Comparison of ENCODE assay signal across 7 mouse cellular contexts in the genomic region with DNA sequence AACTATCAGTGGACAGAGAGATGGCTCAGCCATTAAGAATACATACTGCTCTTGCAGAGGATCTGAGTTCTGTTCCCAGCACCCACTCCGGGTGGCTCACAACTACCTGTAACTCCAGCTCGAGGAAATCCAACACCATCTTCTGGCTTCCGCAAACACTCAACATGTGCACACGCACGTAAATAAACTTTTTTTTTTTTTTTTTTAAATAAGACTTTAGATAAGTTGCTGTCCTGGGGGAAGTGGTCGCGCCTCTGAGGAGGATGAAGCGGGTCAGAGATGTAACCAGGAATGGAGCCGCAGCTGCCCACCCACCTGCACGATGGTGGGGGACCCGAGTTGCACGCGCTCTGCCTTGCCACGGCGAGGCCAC. TPM values are rescaled to one million over a fixed set of nuclear protein-coding genes. Genes with fewer than 3 reads are reported as not detected.
DNase-seq lines count a peak whose midpoint lies in the region; ATAC-seq and TF ChIP-seq lines count a peak whose summit lies in the region.

No protein-coding gene starts in this region.

- peaks cover 13% of the 10 kb centered on the region for H3K4me1 ChIP-seq in lung, embryonic 16.5 days (replicated peaks; ENCODE audit: control insufficient read depth, insufficient read depth, low read length)
- H3K4me1 ChIP-seq in forebrain, embryonic 10.5 days = peaks cover 22% of the 10 kb centered on the region
- no peaks in the 10 kb centered on the region for H3K4me1 ChIP-seq in limb, embryonic 11.5 days (ENCODE audit: control insufficient read depth, insufficient read depth, low read length)
- peaks cover 2% of the 10 kb centered on the region; the same call in 1 of the 2 replicates for H3K4me1 ChIP-seq in small intestine, adult 2 months (ENCODE audit: control insufficient read depth, insufficient read depth, insufficient read length, low read length)

- H3K27me3 ChIP-seq in lung, embryonic 16.5 days (ENCODE audit: control insufficient read depth, insufficient read depth, low read depth, low read length) = no peaks in the 10 kb centered on the region
- no peaks in the 10 kb centered on the region for H3K27me3 ChIP-seq in forebrain, embryonic 10.5 days (ENCODE audit: poor library complexity, severe bottlenecking)
- H3K27me3 ChIP-seq in limb, embryonic 11.5 days (ENCODE audit: control insufficient read depth, insufficient read depth, low read length) = no peaks in the 10 kb centered on the region
- H3K27me3 ChIP-seq in small intestine, adult 2 months (ENCODE audit: control insufficient read depth, insufficient read depth, low read length) = no peaks in the 10 kb centered on the region

- H3K9me3 ChIP-seq in lung, embryonic 16.5 days (ENCODE audit: control insufficient read depth, low read length) = no peaks in the 10 kb centered on the region
- peaks cover 3% of the 10 kb centered on the region; the same call in 1 of the 2 replicates for H3K9me3 ChIP-seq in forebrain, embryonic 10.5 days
- H3K9me3 ChIP-seq in limb, embryonic 11.5 days (ENCODE audit: control insufficient read depth, low read length) = no peaks in the 10 kb centered on the region

- no peak for DNase-seq in lung, postnatal 36 days
- no peak for DNase-seq in forebrain, embryonic 10.5 days (ENCODE audit: extremely low spot score, low spot score)
- no peak for DNase-seq in limb, embryonic 11.5 days (ENCODE audit: low spot score)
- no peak for DNase-seq in frontal cortex, postnatal 14 days (ENCODE audit: low spot score in 2 of 2)
- no peak for DNase-seq in layer of hippocampus, adult 9-11 months

- no peak overlapping the region for H3K27ac ChIP-seq in lung, embryonic 16.5 days (ENCODE audit: low read length)
- peak overlapping the region; percentile 94 for H3K27ac ChIP-seq in forebrain, embryonic 10.5 days
- H3K27ac ChIP-seq in limb, embryonic 11.5 days (replicated peaks; ENCODE audit: low read depth, low read length) = no peak overlapping the region
- no peak overlapping the region for H3K27ac ChIP-seq in small intestine, adult 2 months (ENCODE audit: insufficient read depth, low read depth, low read length)

- no peak for TF ChIP-seq POLR2A in small intestine, adult 2 months (IDR thresholded peaks at IDR 0.05; ENCODE audit: low read depth, low read length)

- ATAC-seq in lung, embryonic 16.5 days (ENCODE audit: low read depth) = no peak
- no peak; the same call in 1 of the 2 replicates for ATAC-seq in limb, embryonic 11.5 days (ENCODE audit: insufficient number of reproducible peaks, low FRiP score, low TSS enrichment, low read depth)

- no peak for TF ChIP-seq CTCF in small intestine, adult 2 months (IDR thresholded peaks at IDR 0.05; ENCODE audit: extremely low read depth, insufficient read length, insufficient replicate concordance, low read depth, low read length)

- H3K36me3 ChIP-seq in lung, embryonic 16.5 days (ENCODE audit: control insufficient read depth, insufficient read depth, low read length) = no peaks in the 10 kb centered on the region
- H3K36me3 ChIP-seq in forebrain, embryonic 10.5 days (replicated peaks) = peaks cover 24% of the 10 kb centered on the region
- no peaks in the 10 kb centered on the region for H3K36me3 ChIP-seq in limb, embryonic 11.5 days (ENCODE audit: control insufficient read depth, insufficient read depth, low read length)
- H3K36me3 ChIP-seq in small intestine, adult 2 months (ENCODE audit: control insufficient read depth, insufficient read depth, low read length) = no peaks in the 10 kb centered on the region

- peak overlapping the region; percentile 70 for H3K4me3 ChIP-seq in lung, embryonic 16.5 days (ENCODE audit: low read length)
- H3K4me3 ChIP-seq in forebrain, embryonic 10.5 days = peak overlapping the region; percentile 80
- peak overlapping the region; percentile 66 for H3K4me3 ChIP-seq in limb, embryonic 11.5 days (ENCODE audit: low read depth, low read length)
- peak overlapping the region; percentile 78 for H3K4me3 ChIP-seq in small intestine, adult 2 months (ENCODE audit: low read depth, low read length)

- WGBS in lung, embryonic 16.5 days = 10% methylated on average over 15 of the region's 15 CpGs
- 17% methylated on average over 15 of the region's 15 CpGs for WGBS in forebrain, embryonic 10.5 days
- WGBS in limb, embryonic 11.5 days = 15% methylated on average over 15 of the region's 15 CpGs
- 14% methylated on average over 15 of the region's 15 CpGs for WGBS in small intestine, adult 2 months

- peak overlapping the region; percentile 93 for H3K4me2 ChIP-seq in lung, embryonic 16.5 days (ENCODE audit: low read depth, low read length)
- H3K4me2 ChIP-seq in limb, embryonic 11.5 days (ENCODE audit: low read depth, severe bottlenecking) = peak overlapping the region; percentile 73

- H3K9ac ChIP-seq in lung, embryonic 16.5 days (ENCODE audit: low read length) = peak overlapping the region; percentile 79
- peak overlapping the region; percentile 72 for H3K9ac ChIP-seq in limb, embryonic 11.5 days (ENCODE audit: low read length)

RNA-seq across cellular contexts. Expression of a gene that starts 0.3 kb away (rescaled TPM):
- polyA plus RNA-seq in lung, embryonic 16.5 days (2015; fragmentation: Nextera tagmentation; extraction: Ambion mirVana) = 147 and 155 TPM in 2 replicates
- 156 and 164 TPM in 2 replicates for polyA plus RNA-seq in forebrain, embryonic 10.5 days (2016; fragmentation: Nextera tagmentation; extraction: Ambion mirVana)
- 147 and 159 TPM in 2 replicates for polyA plus RNA-seq in limb, embryonic 11.5 days (2014; fragmentation: Nextera tagmentation; extraction: Ambion mirVana)
- polyA plus RNA-seq in small intestine, adult 2 months (2012; rRNA removed) = 0.51 and 0.65 TPM in 2 replicates

RNA-seq across cellular contexts. Expression of a gene that starts 20.6 kb away (rescaled TPM):
- polyA plus RNA-seq in lung, embryonic 16.5 days (2015; fragmentation: Nextera tagmentation; extraction: Ambion mirVana) = 27.1 and 29.2 TPM in 2 replicates
- 24.7 and 27.4 TPM in 2 replicates for polyA plus RNA-seq in forebrain, embryonic 10.5 days (2016; fragmentation: Nextera tagmentation; extraction: Ambion mirVana)
- polyA plus RNA-seq in limb, embryonic 11.5 days (2014; fragmentation: Nextera tagmentation; extraction: Ambion mirVana) = 9.3 and 11.7 TPM in 2 replicates
- 55.4 and 99.8 TPM in 2 replicates for polyA plus RNA-seq in small intestine, adult 2 months (2012; rRNA removed)

Comparison
In these comparisons a context has a peak if more than half of its experiments do, and no peak if none do; other contexts are left out.
1. RNA of a gene that starts 0.3 kb away (polyA plus RNA-seq): 156 to 164 TPM in forebrain, embryonic 10.5 days, 147 to 155 TPM in lung, embryonic 16.5 days and 147 to 159 TPM in limb, embryonic 11.5 days; 0.51 to 0.65 TPM in small intestine, adult 2 months; every median in the first group is over 10 times any median in the second.
2. Peak in every context shown above with its lines, with median percentiles within 50 percentile points of each other: H3K4me3 ChIP-seq.